Mouse (Mus musculus): ENCODE data around the gene Tenm3. TPM values are rescaled to one million over a fixed set of nuclear protein-coding genes. Genes with fewer than 3 reads are reported as not detected.

Tenm3 gene
- polyA plus RNA-seq, 1 experiment from 2014 or later, result 33.6 TPM

DNA sequence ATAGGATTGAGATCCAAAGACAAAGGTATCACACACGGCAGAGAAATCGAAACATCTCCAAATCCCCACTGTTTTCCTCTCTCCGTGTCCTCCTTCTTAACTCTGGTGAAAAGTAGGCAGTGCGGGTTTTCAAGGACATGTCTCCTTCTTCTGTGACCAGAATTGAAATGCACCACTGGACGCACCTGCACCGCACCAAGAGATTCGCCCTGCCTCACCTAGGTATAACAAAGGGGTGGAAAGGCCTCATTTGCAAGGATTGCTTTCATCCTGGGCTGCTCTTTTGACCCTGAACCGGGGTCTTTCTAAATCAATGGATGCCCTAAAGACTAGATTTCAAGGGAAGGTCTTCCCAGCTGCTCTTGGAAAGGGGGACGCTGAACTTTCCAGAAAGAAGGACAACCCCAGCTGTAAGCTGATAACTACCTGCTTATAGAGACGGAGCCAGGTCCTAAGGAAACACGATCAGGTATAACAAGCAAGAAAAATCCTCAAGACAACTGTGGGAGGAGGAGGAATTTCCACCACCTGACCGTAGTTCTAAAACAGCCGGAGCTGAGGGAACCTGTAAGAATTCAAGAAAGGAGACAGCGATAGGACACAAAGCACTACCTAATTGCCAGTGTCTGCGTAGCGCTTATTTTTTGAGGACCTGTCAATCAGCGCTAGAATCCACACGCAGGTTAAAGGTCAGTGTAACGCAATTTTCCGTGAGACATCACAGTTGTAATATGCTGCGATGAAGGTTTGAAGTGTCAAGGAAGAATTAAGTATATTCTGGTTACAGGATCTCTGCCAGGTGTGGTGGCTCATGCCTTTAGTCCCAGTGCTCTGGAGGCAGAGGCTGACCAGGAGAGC is 114.7 kb downstream of the Tenm3 start:
- no peaks in the 10 kb centered on the region for H3K9me3 ChIP-seq (replicated peaks)
- no peaks in the 10 kb centered on the region for H3K27me3 ChIP-seq (ENCODE audit: low read depth, poor library complexity, severe bottlenecking)
- WGBS, result 79% methylated on average over 21 of the region's 21 CpGs
- H3K36me3 ChIP-seq, result no peaks in the 10 kb centered on the region
- peaks cover 43% of the 10 kb centered on the region for H3K4me1 ChIP-seq
- no peak for DNase-seq (ENCODE audit: low spot score)
- H3K4me3 ChIP-seq, result no peak overlapping the region
- H3K27ac ChIP-seq (replicated peaks), result no peak overlapping the region

GRCm38 (mm10) chr8:48728006-48728405 is 115.7 kb downstream of the Tenm3 start:
- H3K9me3 ChIP-seq (replicated peaks), result no peaks in the 10 kb centered on the region
- H3K4me1 ChIP-seq, result peaks cover 48% of the 10 kb centered on the region

DNA sequence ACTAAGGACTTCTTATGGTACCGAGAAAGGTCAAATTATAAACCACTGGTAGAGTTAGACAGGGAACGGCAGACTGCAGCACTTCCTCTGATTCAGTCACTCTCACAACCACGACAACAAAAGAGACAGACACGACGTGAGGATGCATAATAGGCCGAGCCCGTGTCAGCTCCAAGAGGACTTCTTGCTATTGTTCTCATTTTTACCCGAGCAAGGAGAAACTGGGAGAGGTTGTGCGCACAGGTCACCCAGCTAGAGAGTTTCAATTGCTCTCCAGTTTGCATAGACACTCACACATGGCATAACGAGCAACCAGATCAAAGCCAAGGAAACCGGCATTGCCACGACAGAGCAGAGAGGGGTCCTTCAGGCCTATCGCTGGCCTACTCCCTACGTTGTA is 121.0 kb downstream of the Tenm3 start:
- Histone ChIP-seq H3K4me3 (peak overlapping the region; percentile 4; the same call in 1 of the 2 replicates), H3K27ac (replicated peaks) (peak overlapping the region; percentile 75), H3K36me3 (peaks cover 15% of the 10 kb centered on the region), H3K4me1 (peaks cover 37% of the 10 kb centered on the region), H3K27me3 (ENCODE audit: low read depth, poor library complexity, severe bottlenecking) (no peaks in the 10 kb centered on the region), H3K9me3 (replicated peaks) (peaks cover 9% of the 10 kb centered on the region; the same call in 1 of the 2 replicates)
- DNase-seq (ENCODE audit: low spot score), result peak; percentile 36
- 40% methylated on average over 14 of the region's 14 CpGs for WGBS

More at GRCm38 (mm10) chr8:48728006-48728405, 115.7 kb downstream of the Tenm3 start:
- Histone ChIP-seq H3K27me3 (ENCODE audit: low read depth, poor library complexity, severe bottlenecking) (no peaks in the 10 kb centered on the region), H3K36me3 (no peaks in the 10 kb centered on the region), H3K4me3 (no peak overlapping the region), H3K27ac (replicated peaks) (no peak overlapping the region)
- no peak for DNase-seq (ENCODE audit: low spot score)
- 92% methylated on average over 6 of the region's 6 CpGs for WGBS

DNA sequence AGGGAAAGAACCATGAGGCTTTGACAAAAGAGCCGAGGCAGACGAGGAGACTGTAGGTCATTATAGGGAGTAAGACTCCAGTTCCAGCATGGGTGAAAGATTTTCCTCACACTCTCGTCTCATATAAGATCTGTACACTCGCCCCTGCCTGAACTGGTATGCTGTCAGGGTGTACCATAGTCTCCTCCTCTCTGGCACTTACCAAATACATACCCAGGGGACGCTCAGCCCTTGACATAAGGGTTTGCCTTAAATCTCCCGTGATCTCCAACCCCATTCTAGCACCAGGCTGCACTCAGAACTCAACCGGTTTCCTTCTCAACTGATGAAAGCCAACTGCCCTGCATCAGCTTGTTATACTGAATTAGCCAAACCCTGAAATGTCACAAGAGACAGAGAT is 121.4 kb downstream of the Tenm3 start:
- peaks cover 37% of the 10 kb centered on the region for H3K4me1 ChIP-seq
- H3K27ac ChIP-seq (replicated peaks), result peak overlapping the region; percentile 75
- no peak overlapping the region for H3K4me3 ChIP-seq
- no peak for DNase-seq (ENCODE audit: low spot score)
- WGBS, result 85% methylated on average over 7 of the region's 7 CpGs
- H3K27me3 ChIP-seq (ENCODE audit: low read depth, poor library complexity, severe bottlenecking), result no peaks in the 10 kb centered on the region
- peaks cover 9% of the 10 kb centered on the region; the same call in 1 of the 2 replicates for H3K9me3 ChIP-seq (replicated peaks)
- H3K36me3 ChIP-seq, result peaks cover 15% of the 10 kb centered on the region

GRCm38 (mm10) chr8:48721376-48721775 is 122.4 kb downstream of the Tenm3 start:
- WGBS, result 94% methylated on average over 12 of the region's 12 CpGs
- H3K4me1 ChIP-seq, result peaks cover 37% of the 10 kb centered on the region

GRCm38 (mm10) chr8:48715616-48716015 is 128.1 kb downstream of the Tenm3 start:
- Histone ChIP-seq H3K9me3 (replicated peaks) (peaks cover 6% of the 10 kb centered on the region; the same call in 1 of the 2 replicates), H3K4me1 (no peaks in the 10 kb centered on the region; the same call in 1 of the 2 replicates), H3K27ac (replicated peaks) (no peak overlapping the region), H3K36me3 (0 out of 2 replicates have a peak, but pooled peaks cover 8% of the 10 kb centered on the region), H3K27me3 (ENCODE audit: low read depth, poor library complexity, severe bottlenecking) (no peaks in the 10 kb centered on the region), H3K4me3 (no peak overlapping the region)
- 92% methylated on average over 9 of the region's 9 CpGs for WGBS
- DNase-seq (ENCODE audit: low spot score), result no peak

More at GRCm38 (mm10) chr8:48721376-48721775, 122.4 kb downstream of the Tenm3 start:
- Histone ChIP-seq H3K4me3 (no peak overlapping the region), H3K27ac (replicated peaks) (no peak overlapping the region), H3K9me3 (replicated peaks) (peaks cover 9% of the 10 kb centered on the region; the same call in 1 of the 2 replicates), H3K36me3 (peaks cover 15% of the 10 kb centered on the region), H3K27me3 (ENCODE audit: low read depth, poor library complexity, severe bottlenecking) (no peaks in the 10 kb centered on the region)
- DNase-seq (ENCODE audit: low spot score), result no peak

DNA sequence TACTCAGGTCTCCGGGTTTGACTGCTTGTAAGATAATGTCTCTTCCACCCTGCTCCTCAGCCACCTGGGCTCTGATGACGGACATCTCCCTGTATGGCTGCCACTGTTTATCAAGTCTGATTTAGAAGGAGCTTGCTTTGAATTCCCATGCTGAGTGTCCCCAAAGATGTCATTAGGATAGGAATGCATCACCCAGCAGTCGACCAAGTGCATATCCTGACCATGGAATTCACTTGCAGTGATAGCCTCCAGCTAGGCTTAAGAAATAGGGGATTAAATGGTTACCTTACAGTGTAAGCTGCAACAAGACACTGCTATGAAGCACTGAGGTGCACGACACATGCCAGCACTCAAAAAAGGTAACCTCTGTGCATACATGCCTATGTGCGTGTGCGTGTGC is 137.1 kb downstream of the Tenm3 start:
- no peak overlapping the region for H3K4me3 ChIP-seq
- no peaks in the 10 kb centered on the region for H3K4me1 ChIP-seq
- peaks cover 24% of the 10 kb centered on the region for H3K36me3 ChIP-seq
- DNase-seq (ENCODE audit: low spot score), result no peak
- peaks cover 8% of the 10 kb centered on the region; the same call in 1 of the 2 replicates for H3K9me3 ChIP-seq (replicated peaks)
- no peaks in the 10 kb centered on the region for H3K27me3 ChIP-seq (ENCODE audit: low read depth, poor library complexity, severe bottlenecking)
- H3K27ac ChIP-seq (replicated peaks), result no peak overlapping the region
- 91% methylated on average over 6 of the region's 6 CpGs for WGBS

DNA sequence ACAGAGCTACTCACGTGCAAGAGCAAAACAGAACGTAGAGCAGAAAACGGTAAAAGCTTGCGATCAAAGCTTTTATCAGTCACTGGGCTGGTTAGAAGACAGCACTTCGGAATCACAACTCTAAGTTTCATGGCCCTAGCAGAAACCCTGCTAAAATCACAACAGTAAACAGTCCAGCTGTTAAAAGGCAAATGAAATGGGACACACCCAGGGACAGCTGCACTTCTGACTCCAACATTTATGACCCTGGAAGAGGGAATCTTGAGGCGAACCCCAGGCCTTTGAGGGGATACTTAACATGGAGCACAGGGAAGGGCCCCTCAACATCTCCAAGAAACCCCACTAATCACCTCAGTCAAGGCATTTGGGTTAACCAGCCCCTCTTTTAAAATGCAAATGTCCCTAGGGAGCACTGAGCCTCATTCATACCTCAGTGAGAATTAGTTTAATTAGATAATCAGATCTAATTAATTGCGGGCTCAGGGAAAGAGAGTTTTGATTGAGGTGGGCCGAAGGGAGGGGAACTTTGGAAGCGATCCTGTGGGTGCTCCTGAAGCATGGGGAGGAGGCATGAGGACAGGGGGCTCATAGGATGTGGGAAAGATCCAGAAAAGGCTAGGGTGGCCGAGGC is 138.8 kb downstream of the Tenm3 start:
- WGBS, result 90% methylated on average over 10 of the region's 10 CpGs
- no peak overlapping the region for H3K4me3 ChIP-seq

DNA sequence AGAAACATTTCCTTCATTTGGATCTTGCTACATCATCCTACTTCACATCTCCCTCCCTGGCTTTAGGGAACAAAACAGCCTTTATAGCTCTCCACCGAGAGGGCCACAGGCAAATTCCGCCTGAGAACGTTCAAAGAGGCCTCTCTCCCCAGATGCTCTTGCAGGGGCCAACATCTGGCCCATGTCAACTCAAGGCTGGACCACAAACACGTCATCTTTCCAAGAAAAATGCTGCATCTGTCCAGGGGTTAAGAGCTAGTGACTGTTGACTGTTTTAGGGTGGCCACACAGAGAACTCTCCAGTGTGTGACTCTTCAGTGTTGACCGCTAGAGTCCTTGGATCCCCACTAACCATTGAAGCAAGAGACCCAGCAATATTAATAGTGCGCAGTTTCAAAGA is 139.3 kb downstream of the Tenm3 start:
- WGBS, result 84% methylated on average over 6 of the region's 6 CpGs
- Histone ChIP-seq H3K36me3 (peaks cover 22% of the 10 kb centered on the region), H3K4me1 (peaks cover 3% of the 10 kb centered on the region; the same call in 1 of the 2 replicates), H3K27ac (replicated peaks) (no peak overlapping the region), H3K9me3 (replicated peaks) (peaks cover 8% of the 10 kb centered on the region; the same call in 1 of the 2 replicates), H3K4me3 (no peak overlapping the region), H3K27me3 (ENCODE audit: low read depth, poor library complexity, severe bottlenecking) (no peaks in the 10 kb centered on the region)
- DNase-seq (ENCODE audit: low spot score), result no peak

More for the DNA sequence above, 138.8 kb downstream of the Tenm3 start:
- Histone ChIP-seq H3K4me1 (no peaks in the 10 kb centered on the region), H3K27me3 (ENCODE audit: low read depth, poor library complexity, severe bottlenecking) (no peaks in the 10 kb centered on the region), H3K36me3 (peaks cover 24% of the 10 kb centered on the region), H3K9me3 (replicated peaks) (peaks cover 8% of the 10 kb centered on the region; the same call in 1 of the 2 replicates), H3K27ac (replicated peaks) (no peak overlapping the region)
- DNase-seq (ENCODE audit: low spot score), result no peak

DNA sequence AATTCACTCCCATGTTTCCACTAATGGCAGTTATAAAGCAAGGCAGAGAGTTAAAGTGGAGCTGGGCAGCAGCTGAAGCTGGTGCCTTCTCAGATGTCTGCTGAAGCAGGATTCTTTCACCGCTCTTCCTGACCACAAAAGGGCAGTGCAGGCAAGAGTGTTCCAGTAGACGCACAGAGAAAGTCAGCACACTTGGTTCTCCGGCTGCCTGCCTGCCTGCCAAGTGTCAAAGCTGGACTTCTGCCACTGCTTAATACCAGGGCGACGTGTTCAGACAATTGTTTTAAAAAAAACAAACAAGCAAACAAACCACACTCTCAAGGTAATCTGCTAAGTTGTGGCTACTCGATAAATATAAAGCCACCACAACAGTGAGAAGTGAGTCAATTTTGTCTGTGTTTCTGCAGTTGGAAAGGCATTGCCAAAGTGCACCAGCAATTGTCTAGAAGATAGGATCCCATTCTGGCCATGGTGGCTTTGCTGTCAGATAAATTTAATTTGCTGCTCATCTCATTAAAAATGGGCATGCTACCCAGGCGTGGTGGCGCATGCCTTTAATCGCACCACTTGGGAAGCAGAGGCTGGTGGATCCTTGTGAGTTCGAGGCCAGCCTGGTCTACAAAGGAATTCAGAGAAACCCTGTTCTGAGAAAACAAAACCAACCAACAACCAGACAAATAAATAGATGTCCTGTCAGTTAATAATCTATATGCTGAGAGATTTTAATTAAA is 152.9 kb downstream of the Tenm3 start:
- Histone ChIP-seq H3K4me3 (no peak overlapping the region), H3K36me3 (no peaks in the 10 kb centered on the region), H3K27ac (replicated peaks) (no peak overlapping the region), H3K4me1 (peaks cover 8% of the 10 kb centered on the region), H3K27me3 (ENCODE audit: low read depth, poor library complexity, severe bottlenecking) (no peaks in the 10 kb centered on the region), H3K9me3 (replicated peaks) (no peaks in the 10 kb centered on the region)
- 83% methylated on average over 10 of the region's 10 CpGs for WGBS
- no peak for DNase-seq (ENCODE audit: low spot score)

GRCm38 (mm10) chr8:48688706-48689105 is 155.0 kb downstream of the Tenm3 start:
- 92% methylated on average over 4 of the region's 4 CpGs for WGBS
- Histone ChIP-seq H3K27ac (replicated peaks) (no peak overlapping the region), H3K4me3 (no peak overlapping the region), H3K36me3 (no peaks in the 10 kb centered on the region), H3K27me3 (ENCODE audit: low read depth, poor library complexity, severe bottlenecking) (no peaks in the 10 kb centered on the region), H3K9me3 (replicated peaks) (no peaks in the 10 kb centered on the region), H3K4me1 (peaks cover 8% of the 10 kb centered on the region)
- no peak for DNase-seq (ENCODE audit: low spot score)

DNA sequence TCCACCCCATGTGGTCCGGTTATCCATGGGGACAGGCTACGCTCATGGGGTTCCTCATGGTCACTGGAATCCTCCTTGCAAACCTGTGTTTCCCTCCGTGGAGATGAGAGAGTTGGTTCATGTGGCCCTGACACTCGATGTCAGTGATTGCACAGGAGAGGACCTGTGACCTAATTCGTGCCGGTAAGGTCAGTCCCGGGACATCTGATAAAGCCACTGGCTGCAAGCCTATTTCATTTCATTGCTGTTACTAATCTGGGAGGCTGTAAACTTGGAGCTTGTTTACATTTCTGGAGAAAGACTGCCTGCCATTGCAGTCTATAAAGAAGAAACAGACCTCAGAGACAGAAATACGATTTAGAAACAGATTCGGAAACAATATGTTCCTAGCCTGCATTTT is 155.6 kb downstream of the Tenm3 start:
- H3K4me3 ChIP-seq, result no peak overlapping the region
- WGBS, result 83% methylated on average over 9 of the region's 9 CpGs
- no peaks in the 10 kb centered on the region for H3K9me3 ChIP-seq (replicated peaks)
- no peaks in the 10 kb centered on the region for H3K36me3 ChIP-seq
- H3K27ac ChIP-seq (replicated peaks), result no peak overlapping the region
- no peak for DNase-seq (ENCODE audit: low spot score)
- H3K27me3 ChIP-seq (ENCODE audit: low read depth, poor library complexity, severe bottlenecking), result no peaks in the 10 kb centered on the region
- peaks cover 8% of the 10 kb centered on the region for H3K4me1 ChIP-seq

All from midbrain, embryonic 10.5 days (tissue).